Mouse (Mus musculus) embryonic fibroblast, embryonic 13.5 days (primary cell): ENCODE data around the gene Spata20. TPM values are rescaled to one million over a fixed set of nuclear protein-coding genes. Genes with fewer than 3 reads are reported as not detected.

Experiments
- H3K27ac ChIP-seq: 2 replicates; pipeline ENCODE4 v1.5.1; 2012; ENCODE audit warnings: low read length, control low read depth, inconsistent platforms; ENCODE audit not compliant: insufficient read depth
- H3K4me1 ChIP-seq: 2 replicates; pipeline ENCODE4 v1.6.1; 2011; ENCODE audit warnings: low read length; ENCODE audit not compliant: control insufficient read depth, insufficient read depth
- H3K4me3 ChIP-seq: 2 replicates; pipeline ENCODE4 v1.5.1; 2011; ENCODE audit warnings: mild to moderate bottlenecking, control low read depth, low read length; ENCODE audit not compliant: insufficient read depth
- CTCF ChIP-seq: IDR thresholded peaks from 2 replicates; pipeline ENCODE4 v1.5.1; 2011; ENCODE audit warnings: mild to moderate bottlenecking, control low read depth, low read length, moderate library complexity, borderline replicate concordance; ENCODE audit not compliant: insufficient read depth
- POLR2A ChIP-seq: IDR thresholded peaks from 2 replicates; pipeline ENCODE4 v1.6.1; 2011; ENCODE audit warnings: low read depth, mild to moderate bottlenecking, control low read depth, low read length, moderate library complexity
- polyA plus RNA-seq: library from polyadenylated mRNA; stranded (reverse); fragments of >200 nt; gene quantifications from 2 replicates; pipeline ENCODE4 v1.2.4, GENCODE M21; 2011; ENCODE audit warnings: low read depth; ENCODE audit not compliant: missing spikeins, insufficient read length

Gene Spata20
- polyA plus RNA-seq, 1 experiment: not detected

DNA sequence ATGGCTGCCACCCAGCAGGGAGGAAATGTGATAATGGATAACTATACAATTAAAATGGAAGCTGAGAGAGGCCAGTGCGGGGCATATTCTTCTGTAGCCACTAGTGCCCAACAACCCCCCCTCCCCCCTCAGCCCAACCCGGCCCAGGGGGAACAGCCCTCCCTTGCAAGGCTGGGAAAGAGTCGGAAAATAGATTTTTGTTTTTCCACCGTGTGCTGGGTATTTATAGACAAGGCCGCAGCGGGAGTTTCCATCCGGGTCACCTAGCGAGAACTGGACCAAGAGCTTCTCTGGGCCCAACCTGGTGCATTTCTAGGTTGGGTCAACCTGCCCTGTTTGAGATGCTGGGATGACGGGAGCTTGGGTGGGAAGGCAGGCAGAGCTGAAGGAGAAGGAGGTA is 44.2 kb downstream of the Spata20 start:
- Histone ChIP-seq H3K4me3 (no peak overlapping the region), H3K4me1 (no peaks in the 10 kb centered on the region), H3K27ac (no peak overlapping the region)
- TF ChIP-seq POLR2A (no peak), CTCF (no peak)

DNA sequence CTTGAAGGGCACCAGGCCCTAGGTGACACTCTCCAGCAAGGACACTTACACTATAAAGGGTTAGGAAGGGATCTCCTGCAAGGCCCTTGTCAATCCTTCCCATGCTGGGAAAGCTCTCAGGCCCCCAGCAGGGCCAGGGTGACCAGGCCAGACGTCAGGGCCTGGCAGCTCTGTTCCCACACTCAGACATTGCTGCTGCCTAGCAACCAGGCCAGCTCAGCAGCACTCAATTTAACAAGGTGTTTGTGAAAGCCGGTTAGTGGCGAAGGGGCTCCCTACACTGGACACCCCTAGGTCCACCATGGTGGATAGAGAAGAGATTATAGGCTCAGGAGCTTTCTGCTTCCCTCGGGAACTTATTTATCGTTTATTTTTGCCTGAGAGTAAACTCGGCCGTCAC is 44.9 kb downstream of the Spata20 start:
- no peak overlapping the region for H3K4me3 ChIP-seq
- TF ChIP-seq CTCF: no peak
- no peak for TF ChIP-seq POLR2A
- no peaks in the 10 kb centered on the region for H3K4me1 ChIP-seq
- H3K27ac ChIP-seq: no peak overlapping the region

DNA sequence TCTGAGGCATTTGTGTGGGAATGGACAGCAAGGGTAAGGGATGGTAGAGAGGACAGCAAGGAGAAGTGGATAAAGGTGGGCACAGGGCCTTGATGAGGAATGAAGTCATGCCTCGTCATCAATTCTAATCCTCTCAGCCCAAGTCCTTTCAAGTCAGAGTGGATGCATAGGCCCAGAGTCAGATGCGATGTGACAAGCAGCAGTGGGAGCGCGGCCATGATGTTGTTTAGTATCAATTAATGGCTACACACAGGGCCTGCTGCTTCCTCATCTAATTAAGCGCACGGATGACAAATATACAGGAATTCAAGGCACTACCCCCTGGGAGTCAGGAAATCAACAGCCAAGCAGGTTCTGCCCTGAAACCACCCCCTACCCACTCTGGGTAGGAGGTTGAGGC is 45.6 kb downstream of the Spata20 start:
- H3K27ac ChIP-seq: no peak overlapping the region
- no peaks in the 10 kb centered on the region for H3K4me1 ChIP-seq
- H3K4me3 ChIP-seq: no peak overlapping the region
- TF ChIP-seq CTCF: no peak
- TF ChIP-seq POLR2A: no peak

DNA sequence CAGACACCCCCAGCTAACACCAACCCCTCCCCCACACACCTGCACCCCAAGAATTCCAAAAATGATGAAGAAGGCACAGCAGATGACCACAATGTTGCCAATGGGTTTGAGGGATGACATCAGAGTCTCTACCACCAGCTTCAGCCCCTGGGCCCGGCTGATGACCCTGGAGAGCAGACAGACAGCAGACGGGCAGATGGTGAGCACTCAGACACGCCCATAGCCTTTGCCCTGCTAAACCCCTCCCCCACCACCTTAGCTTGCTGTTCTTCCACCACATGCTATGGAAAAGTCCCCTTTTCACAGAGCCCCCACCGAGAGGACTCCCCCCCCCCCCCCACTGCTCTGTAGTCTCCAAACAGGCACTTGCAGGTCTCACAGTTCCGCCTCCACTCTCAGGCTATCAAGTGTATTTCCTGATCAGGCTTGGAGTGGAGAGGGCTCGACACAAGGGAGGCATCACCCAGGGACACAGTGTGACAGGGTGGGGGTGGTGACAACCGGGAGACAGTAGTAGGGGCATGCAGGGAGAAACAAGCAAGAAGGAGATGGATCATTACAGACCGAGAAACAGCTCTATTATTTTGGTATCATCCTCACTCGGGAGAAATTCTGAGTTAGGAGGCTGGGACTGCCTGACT is 56.8 kb downstream of the Spata20 start:
- Histone ChIP-seq H3K4me1 (peaks cover 5% of the 10 kb centered on the region), H3K4me3 (no peak overlapping the region), H3K27ac (no peak overlapping the region)
- TF ChIP-seq POLR2A (no peak), CTCF (no peak)

Other genes starting within 250 kb of the Spata20 start
- 0.28 and 1.1 TPM in 2 replicates for gene Wfikkn2, start 240.2 kb downstream of the Spata20 start, polyA plus RNA-seq
- not detected in 2 replicates for gene Gm21885, start 204.3 kb downstream of the Spata20 start, polyA plus RNA-seq
- 75.7 and 88.2 TPM in 2 replicates for gene Luc7l3, start 164.2 kb downstream of the Spata20 start, polyA plus RNA-seq
- 79.0 and 83.8 TPM in 2 replicates for gene Ankrd40, start 158.2 kb downstream of the Spata20 start, polyA plus RNA-seq
- gene Abcc3, start 93.2 kb downstream of the Spata20 start, polyA plus RNA-seq: 1.9 and 3.0 TPM in 2 replicates
- gene Cacna1g, start 12.0 kb downstream of the Spata20 start, polyA plus RNA-seq: 31.7 and 38.9 TPM in 2 replicates
- 0.53 and 1.4 TPM in 2 replicates for gene Epn3, start 13.8 kb upstream of the Spata20 start, polyA plus RNA-seq
- 1.6 and 2.0 TPM in 2 replicates for gene Mycbpap, start 35.6 kb upstream of the Spata20 start, polyA plus RNA-seq
- gene Rsad1, start 63.1 kb upstream of the Spata20 start, polyA plus RNA-seq: 4.1 and 5.5 TPM in 2 replicates
- not detected in 2 replicates for gene Chad, start 78.9 kb upstream of the Spata20 start, polyA plus RNA-seq
- 13.8 and 19.4 TPM in 2 replicates for gene Acsf2, start 115.7 kb upstream of the Spata20 start, polyA plus RNA-seq
- gene Lrrc59, start 143.6 kb upstream of the Spata20 start, polyA plus RNA-seq: 227 and 243 TPM in 2 replicates
- gene Mrpl27, start 167.6 kb upstream of the Spata20 start, polyA plus RNA-seq: 49.9 and 52.0 TPM in 2 replicates
- gene Eme1, start 167.8 kb upstream of the Spata20 start, polyA plus RNA-seq: 8.1 and 8.9 TPM in 2 replicates
- 12.9 and 16.4 TPM in 2 replicates for gene Xylt2, start 191.3 kb upstream of the Spata20 start, polyA plus RNA-seq
- not detected in 2 replicates for gene Gm11541, start 218.3 kb upstream of the Spata20 start, polyA plus RNA-seq